Mouse (Mus musculus): ENCODE measurements around the gene Tctn3.

Tctn3 gene

DNA sequence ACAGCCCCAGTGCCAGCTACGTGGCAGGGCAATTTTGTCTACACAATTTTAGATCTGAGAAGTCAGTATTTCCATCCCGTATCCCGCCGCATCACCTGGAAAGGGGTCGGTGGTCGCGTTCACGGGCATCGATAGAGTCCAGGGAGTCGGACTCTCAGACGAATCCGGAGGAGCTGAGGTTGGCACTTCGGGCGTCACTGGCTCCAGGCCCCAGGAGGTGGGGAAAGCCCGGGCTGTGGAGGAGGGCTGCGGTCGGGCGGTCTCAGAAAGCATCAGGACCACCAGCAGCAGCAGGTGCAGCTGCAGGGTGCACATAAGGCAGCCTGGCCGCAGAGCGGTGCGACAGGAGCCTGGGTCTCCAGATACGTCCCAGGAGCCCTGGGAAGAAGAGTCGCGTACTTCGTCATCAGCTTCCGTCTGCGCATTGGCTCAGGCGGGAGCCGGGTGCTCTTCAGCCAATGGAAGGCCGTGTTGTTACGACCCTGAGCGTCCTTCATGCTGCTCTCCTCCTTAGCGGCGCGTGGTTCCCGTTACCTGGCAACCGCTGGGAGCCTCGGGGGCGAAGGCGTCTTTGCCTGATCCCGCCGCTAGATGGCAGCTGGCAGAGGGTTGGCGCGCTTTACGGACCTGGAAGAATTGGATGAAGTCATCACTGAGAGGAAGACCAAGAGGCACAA is at the start of gene Tctn3, which contains the start of gene Entpd1:
Tctn3 (minus strand) TSS at position 404 of the 677 bp plus-strand sequence.
Entpd1 (plus strand) TSS at position 537 of the 677 bp plus-strand sequence.
- DNase-seq (ENCODE audit: low spot score in 2 of 2) = peak; percentile 93 to 95

DNA sequence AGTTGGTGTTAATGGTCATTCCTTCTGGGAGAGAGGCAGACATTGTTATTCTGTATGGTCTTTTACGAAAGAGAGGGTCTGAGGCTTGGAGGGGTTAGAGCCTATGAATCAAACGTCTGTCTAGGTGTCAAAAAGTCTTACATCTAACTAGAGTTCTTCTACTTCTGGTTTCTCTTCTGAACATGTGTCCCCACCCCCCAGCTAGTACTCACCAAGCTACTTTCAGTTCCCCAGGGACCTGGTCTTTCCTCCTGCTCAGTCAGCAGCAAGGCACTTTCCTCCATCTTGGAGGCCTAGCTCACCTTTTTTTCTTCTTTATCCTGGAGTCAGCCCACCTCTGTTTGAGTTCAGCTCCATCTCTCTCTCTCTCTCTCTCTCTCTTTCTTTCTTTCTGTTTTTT is 49.1 kb upstream of the Tctn3 start:
- no peak for DNase-seq (ENCODE audit: low spot score in 2 of 2)

DNA sequence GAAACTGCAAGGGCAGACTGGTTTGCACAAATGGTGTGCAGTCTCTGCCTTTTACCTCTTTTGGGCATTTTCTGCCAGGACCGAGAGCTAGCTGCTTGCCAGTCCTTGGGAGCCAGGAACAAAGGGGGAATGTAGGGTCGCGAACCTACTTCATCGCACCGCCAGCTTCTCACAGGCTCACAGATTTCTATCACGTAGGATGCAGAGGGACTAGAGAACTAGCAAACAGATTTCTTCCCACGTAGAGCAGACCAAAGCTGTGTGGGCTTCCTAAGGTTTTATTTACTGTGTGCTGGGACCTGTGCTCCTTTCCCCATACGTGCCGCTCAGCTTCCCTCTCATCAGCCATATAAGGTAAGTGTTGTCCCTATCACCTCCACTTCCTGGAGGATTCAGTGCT is 48.5 kb upstream of the Tctn3 start:
- DNase-seq (ENCODE audit: low spot score in 2 of 2) = no peak

DNA sequence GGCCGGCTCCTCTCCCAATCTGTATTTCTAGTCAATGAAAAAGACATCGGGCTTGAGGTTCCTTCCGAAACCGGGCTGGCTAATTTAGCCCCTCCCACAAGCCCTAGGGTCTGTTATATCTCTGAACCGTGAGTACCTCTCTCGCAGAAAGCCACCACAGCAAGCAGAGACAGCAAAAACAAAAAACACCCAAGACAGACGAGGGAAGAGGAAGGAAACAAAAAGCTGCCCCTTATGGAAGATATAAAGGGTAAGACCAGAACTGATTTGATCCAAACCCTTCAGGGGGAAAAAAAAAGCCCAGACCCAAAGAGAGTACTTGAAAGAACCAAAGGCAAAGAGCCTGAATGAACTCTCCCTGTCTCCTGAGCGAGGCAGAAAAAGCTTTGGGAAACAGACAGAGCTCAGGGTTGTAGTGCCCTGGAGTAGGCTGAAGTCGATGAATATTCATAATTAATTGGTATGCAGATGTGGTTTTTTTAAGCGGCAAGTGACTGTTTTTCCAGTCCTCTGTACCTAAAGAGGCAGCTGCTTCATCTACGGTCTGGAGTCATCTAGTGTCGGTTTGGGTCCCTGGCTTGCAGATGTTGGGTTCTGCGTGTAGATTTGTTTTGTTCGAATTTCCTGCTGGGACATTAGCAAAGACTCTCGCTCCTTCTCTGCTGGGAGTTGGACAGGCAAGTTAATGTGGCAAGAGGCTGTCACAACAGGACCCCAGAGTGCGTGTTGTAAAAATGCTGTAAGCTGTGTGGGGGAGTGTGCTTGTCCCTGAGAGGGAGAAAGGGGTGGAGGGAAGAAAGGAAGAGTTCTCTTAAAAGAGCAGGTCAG is 47.8 kb upstream of the Tctn3 start:
- DNase-seq (ENCODE audit: low spot score in 2 of 2) = no peak

DNA sequence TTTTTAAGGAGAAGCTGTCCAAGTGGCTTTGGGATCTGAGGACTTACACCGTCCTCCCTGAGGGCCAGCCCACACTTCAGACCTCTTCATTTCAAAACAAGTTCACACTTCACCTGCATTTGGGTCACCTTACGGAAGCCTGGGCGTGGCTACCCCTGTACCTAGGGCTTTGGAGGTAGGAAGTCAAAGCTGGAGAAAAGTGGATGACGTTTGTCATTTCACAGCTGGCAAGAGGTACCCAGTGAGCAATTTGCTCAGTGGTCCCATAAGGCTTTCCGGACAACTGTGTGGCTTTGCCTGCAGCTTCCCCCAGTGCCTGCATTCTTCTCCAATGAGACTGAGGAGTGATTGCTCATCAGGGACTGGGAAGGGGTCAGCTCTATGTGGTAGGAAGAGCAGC is 46.9 kb upstream of the Tctn3 start:
- DNase-seq (ENCODE audit: low spot score in 2 of 2) = no peak

DNA sequence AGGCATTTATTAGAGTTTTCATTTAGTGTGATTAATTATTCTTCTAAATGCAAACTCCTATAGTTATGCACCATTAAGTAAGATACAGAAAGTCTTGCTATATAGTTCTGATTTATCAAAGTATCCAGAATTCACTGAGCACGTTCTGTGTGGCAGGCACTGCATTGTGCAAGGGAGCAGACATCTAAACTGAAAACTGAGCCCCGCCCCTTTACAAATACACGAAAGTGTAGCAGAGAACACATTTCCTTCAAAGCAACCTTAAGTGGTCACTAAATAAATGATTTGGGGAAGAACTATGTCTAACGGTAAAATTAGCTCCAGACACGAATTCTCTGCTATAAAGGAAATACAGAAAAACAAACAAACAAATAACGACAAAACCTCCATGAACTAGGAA is 46.2 kb upstream of the Tctn3 start:
- DNase-seq (ENCODE audit: low spot score in 2 of 2) = no peak

DNA sequence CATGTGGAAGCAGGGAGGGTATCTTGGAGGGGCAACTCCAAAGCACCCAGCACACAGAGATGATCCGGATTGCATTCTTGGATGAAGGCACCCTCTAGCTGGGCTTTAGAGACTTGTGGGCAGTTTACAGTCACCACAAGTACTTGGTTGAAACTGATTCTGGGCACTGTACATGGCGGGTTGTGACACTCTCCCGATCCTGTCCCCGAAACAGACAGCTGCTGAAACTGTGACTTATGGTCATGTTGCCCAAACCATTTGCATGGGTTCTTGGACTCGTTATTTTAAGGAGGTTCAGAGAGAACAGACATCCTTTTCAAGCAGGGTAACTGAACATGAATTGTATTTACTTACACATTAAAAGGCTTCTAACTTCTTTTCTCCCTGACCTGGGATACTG is 44.2 kb upstream of the Tctn3 start:
- DNase-seq (ENCODE audit: low spot score in 2 of 2) = no peak

DNA sequence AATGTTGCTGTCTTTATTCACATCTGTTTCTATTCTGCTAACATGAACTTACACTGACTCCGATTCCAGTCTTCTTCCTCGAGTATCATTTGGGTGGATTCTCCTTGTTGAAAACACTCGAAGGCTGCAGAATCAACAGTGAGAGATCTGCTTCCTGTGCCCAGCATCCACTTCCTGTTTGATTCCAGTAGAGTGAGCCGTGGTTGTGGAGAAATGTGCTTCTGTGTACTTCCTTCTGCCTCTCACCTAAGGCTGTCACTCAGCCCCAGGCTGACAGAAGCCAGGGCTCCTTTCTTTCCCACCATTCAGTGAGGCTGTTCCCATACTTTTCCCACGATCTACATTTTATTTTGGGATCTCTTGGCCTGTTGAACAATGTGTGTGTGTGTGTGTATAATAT is 38.1 kb upstream of the Tctn3 start:
- no peak for DNase-seq (ENCODE audit: low spot score in 2 of 2)

DNA sequence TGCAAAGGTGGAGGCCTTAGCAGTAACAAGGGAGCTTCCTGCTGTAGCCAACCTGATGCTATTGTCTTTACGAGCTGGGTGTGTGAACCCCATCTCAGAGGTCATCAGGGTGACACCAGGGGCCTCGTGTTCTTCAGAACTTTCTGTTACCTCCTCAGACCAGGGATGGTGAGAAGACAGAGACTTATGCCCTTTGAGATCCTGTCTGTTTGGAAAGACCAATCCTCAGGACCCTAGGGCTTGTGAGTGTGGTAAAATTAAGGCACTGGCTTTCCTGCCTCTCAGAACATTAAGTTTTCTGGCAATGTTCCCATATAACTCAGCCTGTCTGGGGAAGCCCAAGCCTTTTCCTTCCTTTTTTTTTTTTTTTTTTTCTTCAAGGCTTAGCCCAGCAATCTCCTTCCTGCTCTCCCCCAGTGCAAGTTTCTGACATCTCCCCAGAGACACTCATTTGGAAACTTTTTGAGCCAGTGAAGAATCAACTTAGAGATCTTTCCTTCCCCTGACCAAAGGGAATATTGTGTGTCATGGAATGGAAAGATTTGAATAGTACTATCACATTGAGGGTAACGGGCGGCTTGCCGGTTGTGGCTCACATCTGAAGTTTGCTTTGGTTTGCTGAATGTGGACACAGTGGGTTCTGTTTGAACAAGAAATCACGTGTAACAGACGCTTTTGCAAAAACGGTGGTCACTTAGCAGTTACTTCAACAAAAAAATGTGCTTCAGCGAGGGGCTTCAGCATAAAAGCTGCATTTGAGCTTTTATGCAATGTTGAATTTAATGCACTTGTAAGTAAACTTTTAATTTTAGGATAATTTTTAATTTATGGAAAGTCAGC is 35.5 kb upstream of the Tctn3 start:
- no peak for DNase-seq (ENCODE audit: low spot score in 2 of 2)

DNA sequence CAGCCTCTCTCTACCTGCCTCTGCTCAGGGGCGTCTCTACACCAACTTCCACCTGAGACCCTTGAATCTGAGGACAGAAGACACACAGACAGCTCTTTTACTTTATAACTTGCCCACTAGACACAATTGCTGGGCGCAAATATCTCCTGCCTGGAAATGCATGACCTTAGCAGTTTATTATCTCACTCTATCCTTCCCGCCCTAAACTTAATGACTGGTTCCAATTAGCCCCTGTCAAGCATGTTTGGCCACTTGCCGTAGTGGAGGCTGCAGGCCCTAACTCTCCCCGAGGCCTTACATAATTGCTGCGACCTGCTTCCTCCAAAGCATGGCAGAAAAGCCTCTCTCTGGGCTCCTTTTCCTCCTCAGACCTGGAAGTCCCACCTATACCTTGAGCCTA is 34.3 kb upstream of the Tctn3 start:
- DNase-seq (ENCODE audit: low spot score in 2 of 2) = no peak

DNA sequence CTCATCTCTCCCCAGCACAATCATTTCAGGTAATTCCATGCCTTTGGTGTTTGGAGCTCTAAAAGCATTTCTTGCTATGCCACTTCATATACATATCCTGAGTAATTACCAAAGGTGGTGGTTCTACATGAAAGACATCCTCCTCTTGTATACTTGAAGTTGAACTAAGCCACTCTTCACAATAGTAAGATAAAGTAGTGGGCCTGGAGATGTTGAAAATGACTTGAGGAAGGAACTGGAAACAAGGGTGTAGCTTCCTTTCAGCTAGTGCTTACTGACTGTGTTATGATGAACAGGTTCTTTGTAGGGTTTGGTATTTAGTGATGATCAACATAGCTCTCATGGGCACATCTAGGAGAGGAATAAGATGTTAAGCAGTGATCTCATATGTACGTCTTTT is 31.8 kb upstream of the Tctn3 start:
- DNase-seq (ENCODE audit: low spot score in 2 of 2) = no peak

DNA sequence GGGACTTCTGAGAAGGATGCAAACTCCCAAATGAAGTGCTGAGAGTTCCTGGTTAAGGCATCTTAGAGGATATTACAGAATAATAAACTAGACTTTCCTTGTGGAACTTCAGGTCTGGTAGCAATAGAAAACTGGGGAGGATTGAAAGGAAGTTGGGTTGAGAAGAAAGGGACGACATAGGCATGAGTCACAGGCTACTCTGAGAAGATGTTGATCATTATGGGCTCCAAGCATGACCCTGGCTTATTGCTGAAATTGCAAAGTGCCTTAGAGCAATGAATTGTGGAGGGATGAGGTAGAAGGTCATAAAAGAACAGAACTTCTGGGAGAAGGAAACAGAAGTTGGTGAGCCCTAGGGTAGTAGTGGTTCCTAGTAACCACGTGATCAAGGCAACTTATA is 28.8 kb upstream of the Tctn3 start:
- no peak for DNase-seq (ENCODE audit: low spot score in 2 of 2)

DNA sequence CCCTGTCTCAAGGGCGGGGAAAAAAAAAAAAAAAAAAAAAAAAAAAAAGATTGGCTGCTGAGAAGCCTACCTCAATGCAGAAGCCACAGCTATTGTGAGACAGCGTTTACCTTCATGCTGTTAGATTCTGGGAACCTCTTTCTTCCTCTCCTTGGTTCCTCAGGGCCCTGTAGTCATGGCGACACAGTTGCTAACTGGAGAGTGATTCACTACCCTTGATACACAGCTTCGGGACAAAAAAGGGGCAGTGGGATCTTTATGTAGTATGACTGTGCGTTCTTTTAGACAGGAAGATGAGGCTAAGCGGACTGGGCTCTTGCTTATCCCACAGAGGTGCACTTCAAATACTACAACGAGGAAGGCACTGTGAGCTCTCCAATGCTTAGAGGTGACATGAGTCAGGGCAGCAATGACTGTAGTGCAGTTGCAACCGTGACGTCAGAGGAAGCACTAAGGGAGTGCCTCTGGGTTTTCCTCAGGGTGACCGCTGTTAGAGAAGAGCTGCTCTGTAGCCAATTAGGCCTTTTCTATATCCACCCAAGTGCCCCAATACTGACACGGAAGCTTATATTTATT is 27.8 kb upstream of the Tctn3 start:
- no peak for DNase-seq (ENCODE audit: low spot score in 2 of 2)

DNA sequence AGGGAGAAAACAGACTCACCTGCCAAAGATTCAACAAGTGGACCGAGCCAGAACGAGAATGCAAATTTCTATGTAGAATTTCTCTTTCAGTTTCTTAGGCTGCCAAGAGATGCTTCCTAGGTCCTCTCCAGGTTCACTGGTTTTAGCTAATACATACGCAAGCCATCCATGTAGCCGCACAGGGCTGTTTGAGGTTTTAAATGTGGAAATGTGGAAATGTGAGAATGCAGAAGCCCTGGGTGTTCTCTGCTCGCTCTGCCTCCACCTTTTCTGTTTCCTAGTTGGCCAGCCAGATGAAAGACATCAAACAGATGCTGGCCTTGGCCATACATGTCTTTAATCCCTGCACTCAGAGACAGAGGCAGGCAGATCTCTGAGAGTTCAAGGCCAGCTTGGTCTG is 26.5 kb upstream of the Tctn3 start:
- DNase-seq (ENCODE audit: low spot score in 2 of 2) = no peak

DNA sequence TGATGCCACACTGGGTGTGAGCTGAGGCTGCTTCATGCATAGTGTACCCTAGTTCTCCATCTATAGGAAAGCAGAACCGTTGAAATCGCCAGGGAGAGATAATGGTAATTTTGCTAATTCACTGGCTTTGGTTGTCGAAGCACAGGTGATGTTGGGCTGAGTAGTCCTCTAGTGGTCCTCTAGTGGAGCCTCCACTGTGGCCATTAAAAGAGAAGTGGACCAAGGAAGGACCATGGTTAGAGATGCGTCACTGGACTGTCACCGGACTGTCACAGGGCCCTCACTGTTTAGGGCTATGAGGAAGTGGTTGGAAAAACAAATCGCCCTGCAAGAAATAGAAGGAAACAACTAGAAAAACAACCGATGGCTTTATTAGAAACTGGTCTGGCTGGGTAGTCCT is 25.6 kb upstream of the Tctn3 start:
- no peak for DNase-seq (ENCODE audit: low spot score in 2 of 2)

DNA sequence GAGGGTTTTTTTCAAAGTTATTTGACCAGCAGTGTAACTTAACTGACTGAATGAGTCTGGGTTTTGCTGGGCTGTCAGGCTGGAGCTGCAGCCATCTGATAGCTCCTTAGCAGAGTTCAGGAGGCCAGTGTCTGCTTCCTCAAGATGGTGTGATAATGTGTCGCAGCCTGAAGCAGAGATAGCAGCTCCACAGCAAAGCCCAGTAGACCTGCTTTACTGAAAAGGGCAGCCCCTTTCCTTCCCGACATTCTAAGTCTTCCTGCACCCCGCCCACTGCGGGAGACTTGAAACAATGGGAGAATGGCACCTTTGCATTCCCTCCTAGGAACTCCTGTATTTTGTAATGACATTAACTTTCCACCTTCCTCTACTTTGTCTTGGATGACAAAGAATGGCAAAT is 25.1 kb upstream of the Tctn3 start:
- no peak for DNase-seq (ENCODE audit: low spot score in 2 of 2)

DNA sequence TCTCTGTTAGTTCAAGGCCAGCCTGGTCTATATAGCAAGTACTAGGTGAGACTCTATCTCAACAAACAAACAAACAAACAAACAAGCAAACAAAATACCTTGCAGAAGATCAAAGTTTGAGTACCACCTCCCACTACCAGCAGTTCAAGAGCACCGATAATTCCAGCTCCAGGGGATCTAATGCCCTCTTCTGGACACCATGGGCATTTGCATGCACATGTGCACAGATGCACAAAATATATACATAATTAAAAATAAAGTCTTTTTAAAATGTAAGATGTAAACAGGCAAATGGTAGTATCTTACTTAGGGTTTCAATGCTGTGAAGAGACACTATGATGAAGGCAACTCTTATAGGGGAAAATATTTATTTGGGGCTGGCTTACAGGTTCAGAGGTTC is 21.1 kb upstream of the Tctn3 start:
- DNase-seq (ENCODE audit: low spot score in 2 of 2) = no peak

DNA sequence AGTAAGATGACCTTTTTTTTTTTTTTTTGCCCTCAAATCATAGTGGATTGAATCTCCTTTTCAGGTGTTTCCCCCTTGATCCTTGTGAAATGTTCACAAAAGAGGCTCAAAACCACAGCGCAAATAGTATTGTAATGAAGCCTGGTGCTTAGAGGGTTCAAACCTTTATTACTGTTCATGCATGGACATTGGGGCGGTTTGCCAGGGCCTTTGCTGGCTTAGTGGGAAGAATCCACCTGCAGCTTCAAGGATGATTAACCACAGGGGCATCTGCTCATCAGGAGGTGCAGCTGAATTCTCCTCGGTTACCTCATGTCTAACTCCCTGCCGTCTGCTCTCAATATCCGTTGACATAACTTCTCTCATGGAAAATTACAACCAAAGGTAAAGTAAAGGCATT is 20.6 kb upstream of the Tctn3 start:
- no peak for DNase-seq (ENCODE audit: low spot score in 2 of 2)

DNA sequence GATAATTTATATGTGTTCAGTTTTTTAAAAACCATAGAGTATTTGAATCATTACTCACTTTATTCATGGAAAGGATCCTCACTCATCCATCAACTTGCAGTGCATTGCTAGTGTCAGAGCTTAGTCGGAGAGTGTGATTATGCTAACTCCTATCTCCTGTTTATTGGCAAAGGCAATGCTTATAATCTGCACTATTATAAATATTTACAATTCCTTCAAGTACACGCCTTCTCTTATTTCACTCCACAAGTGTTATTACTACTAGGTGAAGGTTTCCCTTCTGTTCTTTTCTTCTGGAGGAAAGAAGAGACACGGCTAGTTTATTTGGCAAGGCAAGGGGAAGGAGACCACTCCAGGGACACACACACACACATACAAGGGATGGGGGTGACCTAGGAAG is 20.2 kb upstream of the Tctn3 start:
- DNase-seq (ENCODE audit: low spot score in 2 of 2) = no peak

DNA sequence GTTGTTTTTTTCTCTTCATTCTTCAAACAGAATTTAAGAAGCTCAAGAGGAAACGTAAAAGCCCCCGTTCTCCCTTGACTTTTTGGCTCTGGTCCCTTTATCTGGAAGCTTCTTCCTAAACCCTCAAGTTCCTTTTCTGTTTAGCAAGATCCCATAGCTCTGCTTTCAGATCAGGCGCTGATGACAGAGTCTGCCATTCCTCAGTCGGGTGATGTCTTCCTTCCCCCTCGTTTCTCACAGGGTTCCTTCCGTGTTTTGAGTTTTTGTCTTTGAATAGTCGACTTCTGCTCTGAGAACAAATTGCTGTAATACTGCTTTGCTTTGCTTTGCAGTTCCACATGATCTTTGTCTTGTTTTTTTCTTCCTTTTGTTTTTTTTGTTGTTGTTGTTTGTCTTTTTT is 18.6 kb upstream of the Tctn3 start:
- no peak for DNase-seq (ENCODE audit: low spot score in 2 of 2)

DNA sequence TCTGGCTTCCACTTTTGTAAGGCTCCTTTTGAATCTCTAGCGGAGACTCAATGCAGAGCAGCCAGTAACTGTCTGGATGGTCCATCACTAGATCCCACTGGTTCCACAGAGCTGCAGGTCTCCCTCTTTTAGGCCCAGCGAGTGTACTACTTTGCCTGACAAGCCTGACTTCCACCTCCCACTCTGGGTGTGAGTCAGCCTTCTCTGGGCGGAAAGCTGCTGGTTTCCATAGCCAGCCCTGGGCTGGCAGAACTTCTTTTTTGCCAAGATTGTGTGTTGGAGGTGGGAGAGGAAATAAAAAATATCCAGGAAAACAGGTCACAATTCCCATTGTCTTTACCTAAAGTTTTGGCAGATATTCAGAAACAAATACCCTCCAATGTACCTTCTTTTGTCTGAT is 18.1 kb upstream of the Tctn3 start:
- no peak for DNase-seq (ENCODE audit: low spot score in 2 of 2)

DNA sequence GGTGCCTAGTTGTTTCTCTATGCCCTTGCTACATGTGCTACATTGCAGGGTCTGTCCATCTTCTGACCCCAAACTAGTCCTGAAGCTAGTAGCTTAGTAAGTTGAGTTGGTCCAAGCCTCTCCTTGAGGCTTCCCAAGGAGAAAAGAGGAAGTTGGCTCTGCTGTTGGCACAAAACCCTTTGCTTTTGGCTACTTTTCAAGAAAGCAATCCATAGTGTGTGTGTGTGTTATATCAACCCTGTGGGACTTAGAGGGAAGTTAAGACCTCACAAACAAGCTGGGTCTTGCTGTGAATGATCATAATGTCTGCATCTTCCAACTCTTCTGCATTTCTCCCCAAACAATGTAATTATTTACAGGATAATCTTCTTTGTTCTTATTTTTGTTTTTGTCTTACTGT is 16.9 kb upstream of the Tctn3 start:
- no peak for DNase-seq (ENCODE audit: low spot score in 2 of 2)
